Mouse (Mus musculus) monocyte, adult 2 months (primary cell): ENCODE measurements at regions not wholly inside any gene's neighbourhood (a gene's known extent, or its start where the extent isn't known, plus 50 kb on each side); places are given as distances from the start of the nearest gene placed in this dataset.
"Not testable (repeated sequence)": the region's sequence is repeated elsewhere in the genome, so short reads cannot be mapped to it uniquely, and the experiment has no call there.

ENCODE experiments used
- DNase-seq, 2 experiments: peaks; one replicate each; pipeline ENCODE4 v3.0.0; 2022; ENCODE audit warnings: low spot score in 2 of 2, low read depth in 1 of 2

DNA sequence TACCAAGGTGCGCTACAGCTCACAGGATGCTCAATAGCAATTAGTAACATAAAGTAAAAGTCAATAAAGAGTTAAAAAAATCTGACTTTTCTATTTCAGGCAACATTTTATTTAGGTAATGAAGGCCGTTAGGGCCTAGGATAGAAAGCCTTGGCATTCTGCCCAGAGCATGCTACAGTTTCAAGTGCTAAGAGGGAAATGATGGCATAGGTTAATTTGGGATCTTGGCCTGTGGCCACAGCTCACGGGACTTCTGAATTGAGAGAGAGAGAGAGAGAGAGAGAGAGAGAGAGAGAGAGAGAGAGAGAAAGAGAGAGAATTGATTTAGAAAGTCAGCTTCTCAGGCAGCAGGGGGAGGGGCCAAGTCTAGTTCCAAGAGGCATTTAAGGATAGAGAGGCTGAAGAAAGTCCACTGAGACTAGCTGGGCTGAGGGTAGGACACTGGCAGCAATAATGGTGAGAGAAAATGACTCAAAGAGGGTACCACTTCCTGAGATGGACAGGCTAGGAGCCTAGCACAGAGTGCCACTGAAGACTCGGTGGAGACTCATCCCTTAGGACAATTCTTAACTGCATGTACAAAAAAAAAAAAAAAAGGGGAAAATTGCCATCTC, 52.6 kb upstream of the Klf14 start:
- DNase-seq, result no peak

DNA sequence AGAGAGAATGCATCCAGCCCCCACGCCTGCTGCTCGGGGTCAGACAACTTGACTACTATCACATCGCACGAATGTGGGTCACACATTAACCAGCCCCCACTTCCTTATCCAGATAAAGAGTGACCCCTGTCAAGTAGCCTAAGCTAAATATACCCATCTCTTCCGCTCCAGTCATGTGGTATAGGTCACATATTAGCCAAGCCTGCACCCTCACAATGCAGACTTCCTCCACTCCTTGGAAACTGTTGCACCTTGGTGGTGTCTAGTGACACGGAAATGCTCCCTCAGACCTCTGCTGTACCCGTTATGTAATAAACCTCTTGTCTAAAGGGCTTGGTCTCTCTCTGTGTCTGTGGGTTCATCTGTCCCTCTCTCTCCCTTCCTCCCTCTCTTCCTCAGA, 57.7 kb upstream of the Klf14 start:
- no peak for DNase-seq

DNA sequence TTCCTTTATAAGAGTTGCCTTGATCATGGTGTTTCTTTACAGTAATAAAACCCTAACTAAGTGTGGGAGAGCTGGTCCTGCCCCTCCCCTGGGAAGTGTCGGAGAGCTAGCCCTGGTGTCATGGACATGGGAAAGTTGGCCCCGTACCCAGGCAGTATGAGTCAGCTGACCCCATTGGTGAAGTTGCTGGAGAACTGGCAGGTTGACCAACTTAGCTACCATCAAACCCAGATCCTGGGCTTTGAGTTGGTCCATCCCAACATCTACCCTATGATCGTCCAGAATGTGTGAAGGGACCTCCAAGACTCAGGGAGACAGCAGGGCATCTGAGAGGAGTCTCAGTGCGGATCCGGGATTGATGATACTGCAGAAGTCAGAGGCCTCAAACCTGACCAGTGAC, 62.9 kb upstream of the Klf14 start:
- DNase-seq, result no peak

- DNase-seq, result no peak
Measured at GRCm38 (mm10) chr6:31029777-31030176, 70.9 kb upstream of the Klf14 start.

- no peak for DNase-seq
Measured at GRCm38 (mm10) chr6:31031022-31031421, 72.1 kb upstream of the Klf14 start.

DNA sequence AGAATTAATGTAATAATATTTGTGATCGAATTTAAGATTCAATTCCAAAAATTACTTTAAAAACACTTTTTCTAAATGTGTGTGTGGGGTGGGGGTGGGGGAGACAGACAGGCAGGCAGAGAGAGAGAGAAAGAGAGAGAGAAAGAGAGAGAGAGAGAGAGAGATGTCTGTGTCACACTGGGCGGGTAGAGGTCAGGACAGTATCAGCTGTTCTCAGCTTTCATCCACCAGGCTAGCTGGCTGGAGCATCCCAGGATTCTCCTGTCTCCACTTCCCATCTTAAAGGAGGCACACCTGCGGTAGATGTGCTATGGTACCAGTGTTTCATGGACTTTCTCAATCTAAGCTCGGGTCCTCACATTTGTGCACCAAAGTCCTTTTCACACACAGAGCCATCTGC, 73.3 kb upstream of the Klf14 start:
- DNase-seq, result no peak

- no peak for DNase-seq
Measured at GRCm38 (mm10) chr6:31032980-31033608, 74.2 kb upstream of the Klf14 start.

GRCm38 (mm10) chr6:31034796-31035195, 75.9 kb upstream of the Klf14 start:
- no peak for DNase-seq

DNA sequence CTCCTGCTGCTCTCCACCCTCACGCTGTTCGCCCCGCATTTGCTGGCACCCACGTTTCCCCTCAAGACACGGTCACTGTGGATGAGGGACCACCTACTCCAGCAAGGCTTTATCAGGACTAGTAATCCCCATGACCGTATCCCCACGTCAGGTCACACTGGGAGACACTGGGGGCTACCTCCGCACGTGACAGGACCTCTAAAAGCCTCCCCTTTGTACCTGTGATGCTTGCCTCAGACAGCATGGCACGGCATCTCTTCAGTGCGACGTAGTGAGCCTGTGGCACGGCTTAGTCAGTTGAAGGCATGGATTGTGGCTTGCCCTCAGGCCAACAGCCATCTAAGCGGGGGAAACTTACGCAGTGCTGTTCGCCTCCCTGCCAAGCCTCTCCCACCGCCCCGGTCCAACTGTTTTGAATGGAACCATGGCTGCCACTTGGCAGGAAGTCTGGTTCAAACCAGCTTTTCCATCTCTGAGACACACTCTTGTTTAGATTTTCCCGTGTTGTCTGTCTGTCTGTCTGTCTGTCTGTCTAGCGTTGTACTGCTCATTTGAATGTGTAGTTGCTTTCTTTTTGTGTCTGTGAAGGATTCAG, 79.0 kb upstream of the Klf14 start:
- DNase-seq, result no peak

DNA sequence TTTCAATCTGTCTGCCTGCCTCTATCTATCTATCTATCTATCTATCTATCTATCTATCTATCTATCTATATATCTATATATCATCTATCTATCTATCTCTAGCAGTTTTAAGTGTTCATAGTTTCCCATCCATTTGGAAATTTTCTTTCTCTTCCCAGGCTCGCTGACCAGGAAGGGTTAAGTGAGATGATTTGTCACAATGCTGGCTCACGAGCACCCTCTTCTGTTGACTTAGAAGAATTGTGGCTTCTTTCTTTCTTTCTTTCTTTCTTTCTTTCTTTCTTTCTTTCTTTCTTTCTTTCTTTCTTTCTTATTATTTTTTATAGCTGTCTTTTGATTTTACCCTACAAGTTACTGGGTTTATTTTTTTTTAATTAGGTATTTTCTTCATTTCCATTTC, 79.6 kb upstream of the Klf14 start:
- DNase-seq, result not testable (repeated sequence)

DNA sequence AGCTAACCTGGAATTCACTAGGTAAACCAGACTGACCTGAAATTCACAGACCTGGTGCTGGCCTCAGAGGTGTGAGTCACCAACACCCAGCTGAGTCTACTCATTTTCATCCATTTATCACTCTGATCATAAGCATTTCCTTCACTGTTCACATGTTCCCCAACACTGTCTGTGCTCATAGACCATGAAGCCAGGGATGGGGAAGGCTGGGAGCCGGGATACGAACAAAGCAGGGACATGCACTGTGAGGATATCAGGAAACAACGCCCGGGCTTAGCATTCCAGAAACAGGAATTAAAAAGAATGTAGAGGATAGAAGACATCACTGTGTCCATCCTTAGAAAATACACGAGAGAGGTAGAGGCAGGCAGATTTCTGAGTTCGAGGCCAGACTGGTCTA, 80.6 kb upstream of the Klf14 start:
- DNase-seq, result no peak

- DNase-seq, result no peak
Measured at GRCm38 (mm10) chr6:31040783-31041182, 81.9 kb upstream of the Klf14 start.

- DNase-seq, result no peak
Measured at GRCm38 (mm10) chr6:31043368-31043767, 84.5 kb upstream of the Klf14 start.

GRCm38 (mm10) chr6:31043919-31044318, 85.0 kb upstream of the Klf14 start:
- no peak for DNase-seq

DNA sequence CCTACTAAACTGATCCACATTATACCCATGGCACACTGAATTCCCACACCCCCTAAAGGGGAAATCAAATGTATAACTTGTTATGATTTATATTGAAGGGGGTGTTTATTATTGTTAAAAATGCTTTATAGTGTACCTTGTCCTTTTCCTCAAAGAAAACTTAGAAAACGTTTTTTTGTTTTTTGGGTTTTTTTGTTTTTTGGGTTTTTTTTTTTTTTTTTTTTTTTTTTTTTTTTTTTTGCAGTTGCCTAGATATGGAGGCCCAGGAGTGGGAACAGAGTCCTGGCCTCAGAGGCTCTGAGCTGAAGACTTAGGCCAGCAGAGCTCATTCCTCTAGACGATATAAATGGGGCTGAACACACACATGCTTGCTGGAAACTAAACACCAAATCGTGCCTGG, 87.3 kb upstream of the Klf14 start:
- DNase-seq, result no peak

- DNase-seq, result no peak
Measured at GRCm38 (mm10) chr6:31048920-31049576, 90.2 kb upstream of the Klf14 start.

DNA sequence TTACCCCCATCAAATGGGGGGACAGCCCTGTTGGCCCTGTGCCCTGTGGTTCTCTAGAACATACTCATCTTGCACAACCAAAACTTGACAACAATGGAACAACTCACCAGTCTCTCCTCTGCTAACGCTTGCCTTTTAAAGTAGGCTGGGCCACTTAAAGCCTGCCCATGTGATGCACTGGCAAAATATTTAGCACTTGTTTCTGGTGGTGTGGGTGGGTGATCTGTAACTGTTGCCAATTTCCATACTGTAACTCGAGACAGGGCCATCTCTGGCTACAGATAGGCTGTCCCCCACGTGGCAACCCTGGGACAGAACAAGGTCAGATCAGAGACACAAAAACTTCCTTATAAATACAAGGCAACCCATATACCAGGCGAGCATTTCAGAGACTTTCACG, 92.0 kb upstream of the Klf14 start:
- no peak for DNase-seq

DNA sequence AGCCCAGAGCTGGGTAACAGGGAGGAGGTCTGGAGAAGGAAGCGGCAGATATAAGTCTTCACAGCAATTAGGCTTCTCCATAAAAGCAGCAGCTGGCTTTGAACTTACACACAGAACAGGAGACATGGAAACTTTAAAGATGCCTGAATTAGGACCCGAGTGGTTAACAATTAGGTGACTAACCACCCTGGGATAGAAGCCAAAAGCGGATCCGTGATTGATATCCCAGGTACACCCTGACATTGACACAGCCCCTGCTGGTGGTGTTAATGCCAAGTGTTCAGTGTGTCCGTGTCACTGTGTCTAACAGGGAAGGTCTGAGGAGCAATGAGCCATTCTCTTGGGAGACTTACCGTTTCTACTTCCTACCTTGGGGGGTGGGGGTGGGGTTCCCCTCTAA, 92.9 kb upstream of the Klf14 start:
- DNase-seq, result no peak

DNA sequence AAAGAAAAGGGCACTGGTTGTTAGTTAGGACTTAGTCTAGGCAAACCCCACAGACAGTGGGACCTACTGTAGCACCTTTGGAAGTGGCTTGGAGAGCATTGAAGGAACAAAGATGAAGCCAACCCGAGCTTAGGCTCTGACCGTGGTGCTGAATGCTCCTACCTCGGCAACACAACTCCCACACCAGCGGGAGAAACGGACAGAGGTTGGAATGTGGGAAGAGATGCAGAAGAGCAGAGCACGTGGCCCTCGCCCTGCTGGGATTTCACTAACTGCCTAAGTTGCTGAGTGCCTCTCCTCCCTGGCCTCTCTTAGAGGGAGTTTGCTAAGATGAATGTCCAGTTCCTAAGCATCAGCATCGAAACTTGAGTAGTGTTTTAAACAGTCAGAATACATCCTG, 94.1 kb upstream of the Klf14 start:
- no peak for DNase-seq

- DNase-seq, result no peak
Measured at GRCm38 (mm10) chr6:31056786-31057566, 98.1 kb upstream of the Klf14 start.

DNA sequence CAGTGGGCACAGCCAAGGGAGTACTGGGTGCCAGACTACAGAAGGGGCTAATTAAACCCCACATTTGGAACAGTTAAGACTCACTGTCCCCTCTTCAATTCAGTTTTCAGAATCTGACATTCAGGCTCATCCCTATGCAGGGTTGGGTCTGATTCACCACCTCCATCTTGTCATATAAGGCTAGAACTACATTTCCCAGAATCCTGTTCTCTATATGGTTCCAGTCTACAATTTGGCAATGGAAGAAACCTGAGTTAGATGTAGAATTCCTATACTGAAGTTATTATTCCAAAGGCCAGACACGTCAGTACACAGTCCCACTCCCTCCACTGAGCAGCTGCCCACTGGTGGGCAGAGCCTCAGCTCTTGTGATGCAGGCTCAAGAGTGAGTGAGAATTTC, 99.4 kb upstream of the Klf14 start:
- DNase-seq, result no peak

DNA sequence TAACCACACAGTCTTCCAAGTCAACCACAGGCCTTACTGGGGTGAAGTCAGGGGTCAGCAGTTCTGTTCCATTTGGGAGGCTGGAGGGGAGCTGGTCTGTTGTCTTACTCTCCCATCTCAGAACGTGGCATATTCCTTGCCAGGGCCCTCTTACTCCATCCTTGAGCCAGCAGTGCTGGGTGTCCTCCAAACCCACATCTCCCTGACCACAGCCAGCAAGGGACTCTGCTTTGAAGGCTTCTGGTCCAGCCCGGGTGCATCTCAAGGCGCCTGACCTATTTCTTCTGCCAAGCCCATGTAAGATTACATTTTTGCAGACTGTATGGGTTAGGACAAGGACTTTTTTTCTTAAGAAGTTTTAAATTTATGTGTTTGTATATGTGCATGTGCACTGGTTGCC, 100.1 kb upstream of the Klf14 start:
- DNase-seq, result no peak
